Mouse (Mus musculus) heart, adult 2 months (tissue): Measurements from ENCODE around the gene Ubc.

Experiments
- EP300 ChIP-seq: fragments of 200-500 bp; IDR thresholded peaks from 2 replicates; pipeline ENCODE4 v1.6.1; 2011; ENCODE audit warnings: low read depth, low read length, control low read depth; ENCODE audit not compliant: insufficient read depth
- POLR2A ChIP-seq: fragments of 200-500 bp; IDR thresholded peaks from 2 replicates; pipeline ENCODE4 v1.6.1; 2011; ENCODE audit warnings: mild to moderate bottlenecking, low read depth, low read length, control low read depth; ENCODE audit not compliant: insufficient read depth

- TF ChIP-seq EP300 (peak; percentile 57; the same call in 1 of the 2 replicates), POLR2A (peak; percentile 98)
Measured at GRCm38 (mm10) chr5:125389579-125390441, at the start of gene Ubc.
